Mouse (Mus musculus) CH12.LX (cell line): Measurements from ENCODE around the gene Tedc1. TPM values are rescaled to one million over a fixed set of nuclear protein-coding genes. Genes with fewer than 3 reads are reported as not detected.

ENCODE experiments used
- DNase-seq: peaks from one replicate; pipeline ENCODE4 v3.0.0-alpha.2; 2013; ENCODE audit errors: extremely low read depth
- H3K27ac ChIP-seq: 2 replicates; pipeline ENCODE4 v1.5.1; 2012; ENCODE audit warnings: low read depth, mild to moderate bottlenecking, control low read depth, moderate library complexity; ENCODE audit not compliant: insufficient read depth
- H3K27me3 ChIP-seq: replicated peaks from 2 replicates; pipeline ENCODE3; 2012; ENCODE audit warnings: inconsistent platforms
- H3K36me3 ChIP-seq, 2 experiments: replicated peaks in 1 of 2; 2 replicates each; pipeline versions ENCODE3 to v1.6.1; 2012; ENCODE audit warnings: inconsistent platforms in 1 of 2, low read length in 1 of 2, mild to moderate bottlenecking in 1 of 2, mixed read lengths in 1 of 2, moderate library complexity in 1 of 2; ENCODE audit not compliant: control insufficient read depth in 1 of 2, insufficient read depth in 1 of 2
- H3K4me1 ChIP-seq, 2 experiments: 2 replicates each; pipeline ENCODE4 v1.6.1; 2012; ENCODE audit warnings: inconsistent platforms in 1 of 2, moderate library complexity in 1 of 2; ENCODE audit not compliant: insufficient read depth in 2 of 2, control insufficient read depth in 1 of 2
- H3K4me2 ChIP-seq: 2 replicates; pipeline ENCODE4 v1.6.1; 2012; ENCODE audit warnings: low read depth, mild to moderate bottlenecking, control low read depth; ENCODE audit not compliant: poor library complexity, insufficient read depth, severe bottlenecking
- H3K4me3 ChIP-seq, 3 experiments: fragments of 150-350 bp in 1 of 3; sonication (generic) in 1 of 3; replicated peaks in 1 of 3; 2 replicates each; pipeline versions ENCODE3 to v1.5.1; 2011 to 2012; ENCODE audit warnings: low read depth in 2 of 3, low read length in 2 of 3, mild to moderate bottlenecking in 2 of 3, moderate library complexity in 2 of 3, control low read depth in 1 of 3, improper control_type of control experiment in 1 of 3, inconsistent platforms in 1 of 3, mixed read lengths in 1 of 3; ENCODE audit not compliant: poor library complexity in 1 of 3
- H3K79me2 ChIP-seq: replicated peaks from 2 replicates; pipeline ENCODE4 v1.6.1; 2012; ENCODE audit warnings: mild to moderate bottlenecking, moderate library complexity; ENCODE audit not compliant: control insufficient read depth, poor library complexity, insufficient read depth, severe bottlenecking; ENCODE audit errors: extremely low read depth
- H3K9ac ChIP-seq: 2 replicates; pipeline ENCODE4 v1.6.1; 2012; ENCODE audit warnings: low read depth, mild to moderate bottlenecking, control low read depth, moderate library complexity; ENCODE audit not compliant: insufficient read depth
- H3K9me3 ChIP-seq: replicated peaks from 2 replicates; pipeline ENCODE3; 2012; ENCODE audit warnings: low read length, inconsistent platforms, mixed read lengths
- BHLHE40 ChIP-seq: IDR thresholded peaks from 2 replicates; pipeline ENCODE4 v1.6.1; 2011; ENCODE audit warnings: mild to moderate bottlenecking, low read depth, low read length, improper control_type of control experiment
- CHD1 ChIP-seq: IDR thresholded peaks from 2 replicates; pipeline ENCODE4 v1.6.1; 2012; ENCODE audit warnings: low read depth, low read length, improper control_type of control experiment, inconsistent platforms
- EP300 ChIP-seq: IDR thresholded peaks from 2 replicates; pipeline ENCODE4 v1.6.1; 2011; ENCODE audit warnings: low read length, improper control_type of control experiment
- GABPA ChIP-seq: IDR thresholded peaks from 2 replicates; pipeline ENCODE4 v1.6.1; 2012; ENCODE audit warnings: low read depth, low read length, improper control_type of control experiment, inconsistent platforms; ENCODE audit not compliant: insufficient replicate concordance
- HCFC1 ChIP-seq: IDR thresholded peaks from 2 replicates; pipeline ENCODE4 v1.6.1; 2012; ENCODE audit warnings: low read depth, mild to moderate bottlenecking, inconsistent platforms, low read length, improper control_type of control experiment
- IRF4 ChIP-seq: IDR thresholded peaks from 2 replicates; pipeline ENCODE4 v1.6.1; 2014; ENCODE audit warnings: low read depth, mild to moderate bottlenecking, inconsistent platforms, low read length, improper control_type of control experiment
- MAFK ChIP-seq: IDR thresholded peaks from 2 replicates; pipeline ENCODE4 v1.6.1; 2011; ENCODE audit warnings: low read length, improper control_type of control experiment; ENCODE audit not compliant: insufficient replicate concordance
- MXI1 ChIP-seq: IDR thresholded peaks from 2 replicates; pipeline ENCODE4 v1.6.1; 2011; ENCODE audit warnings: mild to moderate bottlenecking, low read depth, low read length, improper control_type of control experiment
- MYC ChIP-seq: IDR thresholded peaks from 2 replicates; pipeline ENCODE4 v1.6.1; 2011; ENCODE audit warnings: low read depth, mild to moderate bottlenecking, improper control_type of control experiment, low read length
- NRF1 ChIP-seq: IDR thresholded peaks from 2 replicates; pipeline ENCODE4 v1.6.1; 2014; ENCODE audit warnings: low read depth, mild to moderate bottlenecking, inconsistent platforms, low read length, improper control_type of control experiment, moderate library complexity
- SMC3 ChIP-seq: IDR thresholded peaks from 2 replicates; pipeline ENCODE4 v1.6.1; 2011; ENCODE audit warnings: low read depth, low read length, improper control_type of control experiment
- TBP ChIP-seq: conservative IDR thresholded peaks from 2 replicates; pipeline ENCODE4 v1.6.1; 2011; ENCODE audit warnings: low read depth, low read length, improper control_type of control experiment
- USF2 ChIP-seq: conservative IDR thresholded peaks from 2 replicates; pipeline ENCODE4 v1.6.1; 2011; ENCODE audit warnings: low read depth, low read length, improper control_type of control experiment
- ZC3H11A ChIP-seq: IDR thresholded peaks from 2 replicates; pipeline ENCODE4 v1.6.1; 2012; ENCODE audit warnings: low read depth, mild to moderate bottlenecking, inconsistent platforms, low read length, improper control_type of control experiment
- ZNF384 ChIP-seq: IDR thresholded peaks from 2 replicates; pipeline ENCODE4 v1.6.1; 2012; ENCODE audit warnings: low read depth, low read length, improper control_type of control experiment, inconsistent platforms
- dilution Hi-C: fragments of 300-500 bp; cut with MboI; formaldehyde crosslinking; loops from 2 replicates; pipeline ENCODE4 v1.14.3; 2020; ENCODE audit warnings: low sequenced_read_pairs; ENCODE audit not compliant: extremely low pct_unique_long_range_greater_than_20kb, extremely low pct_ligation_motif_present
- in situ Hi-C: fragments of 300-500 bp; cut with MboI; formaldehyde crosslinking; loops from 3 replicates; pipeline ENCODE4 v1.14.3; 2019; ENCODE audit warnings: low sequenced_read_pairs, low pct_ligation_motif_present, low pct_unique_long_range_greater_than_20kb, mixed read lengths
- polyA plus RNA-seq: library from polyadenylated mRNA; unstranded; fragments of >175 nt; gene quantifications from 2 replicates; pipeline ENCODE4 v1.2.1, GENCODE M21; 2012; ENCODE audit warnings: low read depth; ENCODE audit not compliant: insufficient read length
- total RNA-seq, 2 experiments: library from RNA; depleted of rRNA; stranded (reverse); fragments of 300-350 nt in 1 of 2; fragments of >200 nt in 1 of 2; gene quantifications; 2 replicates each; pipeline ENCODE4 v1.2.3; 2012 to 2014

Gene Tedc1
- total and polyA plus RNA-seq, 3 experiments, result 6.4 to 14.0 (median 9.0) TPM

- H3K4me2 ChIP-seq, result no peak overlapping the region
- dilution Hi-C loops (no loop called here), in situ Hi-C loops (no loop called here)
- no peaks in the 10 kb centered on the region for H3K4me1 ChIP-seq
- no peak for DNase-seq
- no peaks in the 10 kb centered on the region for H3K79me2 ChIP-seq
- H3K9me3 ChIP-seq, result peaks cover 5% of the 10 kb centered on the region
- H3K9ac ChIP-seq, result no peak overlapping the region
- H3K4me3 ChIP-seq, result no peak overlapping the region
- peaks cover 62% of the 10 kb centered on the region for H3K27me3 ChIP-seq
- no peak for TF ChIP-seq EP300
- TF ChIP-seq NRF1, result no peak
- TF ChIP-seq SMC3, result no peak
- no peak for TF ChIP-seq CHD1
- TF ChIP-seq MAFK, result no peak
- no peak for TF ChIP-seq GABPA
- no peak for TF ChIP-seq MYC
- TF ChIP-seq TBP, result no peak
- TF ChIP-seq ZNF384, result no peak
- TF ChIP-seq BHLHE40, result no peak
- TF ChIP-seq USF2, result no peak
- TF ChIP-seq ZC3H11A, result no peak
- TF ChIP-seq MXI1, result no peak
- no peak for TF ChIP-seq HCFC1
- no peak overlapping the region for H3K27ac ChIP-seq
- H3K36me3 ChIP-seq, result no peaks in the 10 kb centered on the region
Measured at GRCm38 (mm10) chr12:113176960-113177725, 20.9 kb downstream of the Tedc1 start.

- in situ Hi-C loops (no loop called here), dilution Hi-C loops (no loop called here)
- Histone ChIP-seq H3K4me2 (no peak overlapping the region), H3K27ac (no peak overlapping the region), H3K9ac (no peak overlapping the region), H3K36me3 (no peaks in the 10 kb centered on the region), H3K79me2 (no peaks in the 10 kb centered on the region), H3K4me3 (no peak overlapping the region)
- no peak for DNase-seq
- TF ChIP-seq MAFK (no peak), IRF4 (no peak), HCFC1 (no peak), GABPA (no peak)
- TF ChIP-seq, all 38 proteins: peak for 0
- peaks cover 7% of the 10 kb centered on the region for H3K9me3 ChIP-seq
- H3K4me1 ChIP-seq, result no peaks in the 10 kb centered on the region
- H3K27me3 ChIP-seq, result peaks cover 58% of the 10 kb centered on the region
Measured at GRCm38 (mm10) chr12:113181020-113181419, 24.8 kb downstream of the Tedc1 start.
